Mouse (Mus musculus) bone marrow macrophage, adult 2 months (primary cell): ENCODE results near the gene Acvr1b.

Experiments
- CTCF ChIP-seq: IDR thresholded peaks from 2 replicates; pipeline ENCODE4 v1.5.1; 2012; ENCODE audit warnings: low read depth, mild to moderate bottlenecking, low read length, moderate library complexity
- POLR2A ChIP-seq: IDR thresholded peaks from 2 replicates; pipeline ENCODE4 v1.6.1; 2012; ENCODE audit warnings: mild to moderate bottlenecking, low read depth, low read length, borderline replicate concordance

DNA sequence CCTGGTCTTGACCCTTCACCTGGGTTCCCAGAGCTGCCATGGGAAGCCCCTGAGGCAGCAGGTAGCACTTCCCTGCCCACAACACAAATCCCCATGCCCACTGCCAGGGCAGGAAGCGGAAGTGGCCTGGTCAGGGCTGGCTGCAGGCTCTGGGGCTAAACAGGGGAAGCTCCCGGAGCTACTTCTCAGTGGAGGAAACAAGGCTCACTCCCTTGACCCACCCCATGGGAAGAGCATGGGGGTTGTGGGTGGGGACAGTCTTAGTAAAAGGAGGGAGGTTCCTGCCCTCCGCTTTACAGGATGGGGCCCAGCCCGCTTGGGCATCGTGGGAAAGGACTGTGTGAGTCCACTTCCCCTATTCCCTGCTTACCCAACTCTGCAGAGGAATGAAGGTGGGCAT is 88.6 kb downstream of the Acvr1b start:
- no peak for TF ChIP-seq CTCF
- no peak for TF ChIP-seq POLR2A
